Mouse (Mus musculus): ENCODE data around the gene Gm10337.
A peak's percentile ranks its signal among the peaks of the same experiment; 100 is the strongest.

Gene Gm10337

DNA sequence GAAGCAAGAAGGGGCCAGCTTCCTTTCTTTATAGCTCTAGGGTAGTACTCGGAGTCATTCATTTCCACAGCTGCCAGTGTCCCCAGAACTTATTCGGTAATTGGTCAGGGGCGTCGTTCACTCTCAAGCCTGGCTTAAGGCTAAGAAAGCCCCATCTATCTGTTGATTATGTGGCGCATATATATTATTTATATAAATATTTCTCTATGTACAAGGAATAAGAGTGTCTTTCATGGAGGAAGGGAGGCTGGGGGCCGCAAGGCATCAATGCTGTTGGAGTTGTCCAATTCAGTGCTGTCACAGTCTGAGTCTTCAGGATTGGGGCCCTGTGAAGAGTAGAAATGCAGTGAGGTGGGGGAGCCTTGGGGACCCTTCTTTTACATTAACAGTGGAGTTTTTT, 3.7 kb upstream of the Gm10337 start:
- DNase-seq (ENCODE audit: low spot score in 2 of 2): no peak

DNA sequence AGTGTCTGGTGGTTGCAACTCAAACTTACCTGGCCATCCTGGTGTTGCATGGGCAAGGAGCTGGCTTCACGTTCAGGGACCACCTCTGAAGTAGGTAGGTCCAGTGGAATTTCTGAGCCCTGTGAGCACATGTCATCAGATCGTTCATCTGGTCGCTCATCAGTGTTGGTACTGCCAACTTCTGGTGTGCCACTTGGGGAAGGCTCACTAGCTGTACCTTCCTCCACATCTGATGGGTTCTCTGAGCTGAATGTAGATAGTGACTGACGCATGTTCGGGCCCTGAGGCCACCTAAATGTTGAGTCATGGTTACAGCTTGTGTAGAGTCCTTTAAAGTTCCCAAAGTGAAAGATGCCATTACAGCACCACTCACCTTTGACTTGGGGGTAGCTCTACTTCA, 3.0 kb upstream of the Gm10337 start:
- no peak for DNase-seq (ENCODE audit: low spot score in 2 of 2)

DNA sequence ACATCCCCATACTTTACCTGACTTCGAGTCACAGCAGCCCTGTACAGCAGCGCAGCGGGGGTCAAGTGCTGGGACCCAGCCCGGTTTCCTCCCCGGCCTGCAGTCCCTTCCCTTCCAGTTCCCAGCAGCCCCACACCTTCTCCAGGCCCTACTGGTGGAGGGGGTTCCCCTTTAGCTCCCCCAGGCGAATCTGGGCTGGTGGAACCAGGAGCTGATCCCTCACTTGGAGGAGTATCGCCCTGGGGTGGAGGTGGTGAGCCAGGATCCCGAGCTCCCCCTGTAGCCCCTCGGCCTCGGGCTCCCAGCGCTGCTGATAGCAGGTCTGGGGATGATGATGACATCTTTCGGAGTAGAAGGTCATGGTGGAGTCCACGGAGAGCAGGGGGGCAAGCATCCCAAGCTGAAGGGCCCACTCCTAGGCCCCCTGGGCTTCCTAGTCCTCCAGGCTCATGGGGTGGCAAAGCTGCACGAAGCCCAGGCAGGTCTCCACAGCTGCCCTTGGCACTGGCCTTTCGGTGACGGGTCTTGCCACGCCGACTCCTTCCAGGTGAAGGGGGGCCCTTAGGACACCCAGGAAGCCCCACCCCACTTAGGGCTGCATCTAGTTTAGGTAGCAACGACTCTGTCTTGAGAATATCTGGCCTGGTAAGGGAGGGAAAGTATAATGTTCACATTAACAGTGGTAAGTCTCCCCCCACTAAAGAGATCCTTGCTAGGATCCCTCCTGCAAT, 2.3 kb upstream of the Gm10337 start:
- no peak for DNase-seq (ENCODE audit: low spot score in 2 of 2)

DNA sequence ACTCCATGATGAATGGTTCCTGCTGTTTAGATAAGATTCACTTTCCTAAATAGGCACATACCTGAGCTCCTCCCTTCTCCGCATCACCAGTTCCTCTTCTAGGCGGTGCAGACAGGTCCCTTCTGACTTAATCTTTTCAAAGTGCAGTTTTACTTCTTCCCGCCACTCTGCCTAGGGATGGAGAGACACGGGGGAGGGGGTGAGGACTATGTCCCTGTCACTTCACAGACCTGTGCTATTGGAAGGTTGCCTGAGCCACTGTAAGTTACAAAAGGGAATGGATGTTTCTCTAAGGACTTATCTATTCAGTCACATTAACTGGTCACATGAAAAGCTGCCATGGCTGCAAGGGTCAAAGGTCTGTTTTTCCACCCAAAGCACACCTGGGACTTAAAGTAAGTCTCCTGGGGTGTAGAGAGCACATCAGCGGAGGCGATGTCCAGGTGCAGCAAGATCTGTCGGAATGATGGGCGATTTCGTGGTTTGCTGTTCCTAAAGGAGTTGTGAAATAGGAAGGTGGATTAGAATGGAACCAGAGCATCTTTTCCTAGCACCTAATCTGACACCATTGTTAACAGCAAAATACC, 1.2 kb upstream of the Gm10337 start:
- DNase-seq (ENCODE audit: low spot score in 2 of 2): no peak

DNA sequence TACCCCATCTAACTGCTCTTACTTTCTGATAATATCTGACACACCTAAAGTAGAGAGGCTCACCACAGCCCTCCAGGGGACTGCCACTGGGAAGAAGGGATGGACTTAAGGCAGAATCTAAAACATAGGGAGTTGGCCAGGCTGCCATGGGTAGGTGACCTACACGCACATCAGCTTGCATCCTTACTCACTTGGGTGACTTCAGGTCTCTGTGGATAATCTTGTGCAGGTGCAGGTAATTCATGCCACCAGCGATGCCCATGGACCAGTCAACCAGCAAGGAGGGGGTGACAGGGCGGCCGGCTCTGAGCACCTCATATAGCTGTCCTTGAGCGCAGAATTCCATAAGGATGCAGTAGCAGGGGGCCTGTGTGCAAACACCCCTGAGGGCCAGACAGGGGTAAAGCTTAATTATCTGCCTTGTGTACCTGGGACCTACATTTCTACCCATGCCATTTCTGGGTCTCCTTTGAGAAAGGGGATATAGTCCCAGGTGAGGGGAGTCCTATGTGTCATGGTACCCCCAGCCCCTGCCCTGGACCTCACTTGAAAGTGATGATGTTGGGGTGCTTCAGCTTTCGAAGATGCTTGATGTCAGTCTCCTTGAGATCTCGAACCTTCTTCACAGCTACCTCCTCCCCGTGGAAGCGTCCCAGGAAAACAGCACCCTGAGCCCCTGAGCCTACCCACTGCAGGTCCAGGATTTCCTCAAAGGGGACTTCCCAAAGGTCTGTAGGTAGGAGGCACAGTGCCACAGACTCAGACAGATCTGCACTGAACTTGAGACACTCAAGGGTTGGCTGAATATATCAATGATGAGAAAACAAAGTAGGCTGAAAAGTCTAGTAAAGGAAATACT, 631 bp downstream of the Gm10337 start:
- no peak for DNase-seq (ENCODE audit: low spot score in 2 of 2)

DNA sequence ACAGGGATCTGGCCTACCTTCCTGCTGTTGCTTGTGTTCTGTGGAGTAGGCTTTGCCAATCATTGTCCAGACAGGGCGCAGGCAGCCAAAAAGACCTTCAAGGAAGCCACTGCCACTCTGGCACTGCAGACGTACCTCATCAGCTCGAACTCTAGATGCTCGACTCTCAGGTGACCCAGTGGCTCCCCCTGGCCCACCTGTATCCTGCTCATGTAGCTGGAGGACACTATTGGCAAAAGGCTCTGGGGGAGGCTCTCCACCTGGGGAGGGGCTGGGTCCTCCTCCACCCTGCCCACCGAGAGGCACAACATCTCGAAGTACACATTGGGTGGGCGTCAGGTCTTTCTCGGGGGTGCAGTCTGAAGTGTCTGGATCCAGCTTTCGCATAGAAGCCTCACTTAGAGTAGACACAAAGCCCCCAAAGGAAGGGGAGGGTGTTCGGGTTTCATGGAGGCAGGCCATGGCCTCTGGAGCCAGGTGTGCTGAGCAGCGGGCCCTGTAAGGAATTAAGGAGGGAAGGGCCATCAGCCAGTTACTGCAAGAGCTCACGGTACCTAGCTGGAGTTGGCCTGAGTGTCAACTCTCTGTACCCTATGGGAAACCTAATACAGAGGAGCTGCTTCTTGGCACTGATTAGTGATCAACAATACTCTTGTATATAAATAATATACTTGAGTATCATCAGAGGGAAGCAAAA, 1.7 kb downstream of the Gm10337 start:
- no peak for DNase-seq (ENCODE audit: low spot score in 2 of 2)

DNA sequence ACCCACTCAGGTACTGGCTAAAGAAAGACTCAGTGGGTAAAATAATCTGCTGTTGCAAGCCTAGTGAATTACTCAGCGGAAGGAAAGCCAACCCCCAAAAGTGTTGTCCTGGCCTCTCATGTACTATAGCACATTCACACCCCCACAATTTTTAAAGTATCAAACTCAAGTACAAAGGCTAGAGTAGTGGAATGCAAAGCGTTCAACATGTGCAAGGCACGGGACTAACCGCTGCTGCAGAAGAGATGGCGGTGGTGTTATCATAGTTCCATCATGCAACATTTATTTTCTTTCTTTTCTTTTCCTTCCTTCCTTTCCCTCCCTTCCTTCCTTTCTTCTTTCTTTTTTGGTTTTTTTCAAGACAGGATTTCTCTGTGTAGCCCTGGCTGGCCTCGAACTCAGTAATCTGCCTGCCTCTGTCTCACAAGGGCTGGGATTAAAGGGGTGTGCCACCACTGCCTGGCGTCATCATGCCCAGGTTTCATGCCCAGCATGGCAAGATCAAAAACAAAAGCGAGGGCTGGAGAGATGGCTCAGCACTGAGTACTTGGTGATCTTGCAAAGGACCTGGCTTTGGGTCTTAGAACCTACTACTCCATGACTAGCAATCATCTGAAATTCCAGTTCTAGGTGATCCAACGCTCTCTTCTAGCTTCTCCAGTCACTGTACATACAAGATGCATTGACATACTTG, 2.4 kb downstream of the Gm10337 start:
- DNase-seq (ENCODE audit: low spot score in 2 of 2): no peak

DNA sequence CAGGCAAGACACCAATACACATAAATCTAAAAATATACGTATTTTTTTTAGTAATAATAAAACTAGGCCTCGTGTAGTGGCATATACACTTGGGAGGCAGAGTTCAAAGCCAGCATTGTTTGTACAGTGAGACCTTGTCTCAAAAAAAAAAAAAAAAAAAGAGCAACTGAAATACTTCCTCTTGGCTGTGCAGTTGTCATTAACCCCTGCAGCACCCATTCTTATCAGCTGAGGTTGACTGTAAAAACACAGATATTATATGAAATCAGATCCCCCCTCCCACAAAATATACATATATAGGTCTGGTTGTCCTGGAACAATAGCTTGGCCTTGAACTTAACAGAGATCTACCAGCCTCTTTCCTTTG, 2.9 kb downstream of the Gm10337 start:
- DNase-seq (ENCODE audit: low spot score in 2 of 2): no peak

DNA sequence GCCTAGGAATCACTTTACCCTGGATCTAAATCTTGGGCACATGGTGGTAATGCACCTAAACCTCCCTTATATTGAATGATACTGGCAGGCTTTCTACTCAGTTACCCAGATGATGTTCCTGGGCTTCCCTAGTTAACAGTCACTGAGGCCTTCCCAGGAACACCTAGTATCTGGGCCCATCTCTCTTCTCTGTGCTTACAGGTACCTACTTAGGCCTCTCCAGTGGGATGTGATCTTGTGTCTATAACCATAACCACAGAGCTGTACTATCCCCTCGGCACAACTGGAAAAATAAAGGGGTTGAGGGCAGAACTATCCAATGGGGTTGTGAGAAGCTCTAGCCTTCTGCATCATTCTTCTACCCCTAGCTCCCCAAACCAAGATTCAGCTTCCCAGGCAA, 3.3 kb downstream of the Gm10337 start:
- DNase-seq (ENCODE audit: low spot score in 2 of 2): no peak

DNA sequence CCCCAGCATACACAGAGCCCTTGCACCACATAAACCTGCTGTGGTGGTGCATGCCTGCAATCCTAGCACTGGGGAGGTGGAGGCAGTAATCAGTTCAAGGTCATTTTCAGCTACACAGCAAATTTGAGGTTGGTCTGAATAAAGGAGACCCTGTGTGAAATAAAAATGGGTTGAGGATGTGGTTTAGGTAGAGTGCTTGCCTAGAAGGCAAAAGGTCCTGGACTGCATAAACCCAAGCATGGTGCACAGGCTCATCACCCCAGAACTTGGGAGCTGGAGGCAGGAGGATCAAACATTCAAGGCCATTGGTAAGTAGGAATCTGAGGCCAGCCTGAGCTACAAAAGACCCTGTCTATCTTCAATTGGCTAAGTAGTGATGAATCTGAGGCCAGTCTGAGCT, 4.0 kb downstream of the Gm10337 start:
- DNase-seq (ENCODE audit: low spot score in 2 of 2): no peak

DNA sequence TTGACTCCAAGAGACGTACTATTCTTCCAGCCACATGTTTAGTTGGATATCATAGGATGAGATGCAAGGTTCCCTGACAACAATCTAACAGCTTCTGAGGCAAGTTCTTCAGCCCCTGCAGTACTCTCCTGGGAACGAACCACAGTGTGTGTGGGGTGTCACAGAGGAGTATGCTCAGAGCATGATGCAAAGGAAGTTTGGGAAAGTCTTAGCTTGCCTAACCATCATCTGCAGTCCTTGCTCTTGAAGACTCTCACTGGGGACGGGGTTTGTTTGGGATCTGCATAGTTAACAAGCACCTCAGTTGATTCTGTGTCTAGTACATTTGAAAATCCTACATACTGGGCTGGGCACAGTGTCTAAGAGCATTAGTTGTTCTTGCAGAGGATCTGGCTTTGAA, 4.8 kb downstream of the Gm10337 start:
- DNase-seq (ENCODE audit: low spot score in 2 of 2): no peak

DNA sequence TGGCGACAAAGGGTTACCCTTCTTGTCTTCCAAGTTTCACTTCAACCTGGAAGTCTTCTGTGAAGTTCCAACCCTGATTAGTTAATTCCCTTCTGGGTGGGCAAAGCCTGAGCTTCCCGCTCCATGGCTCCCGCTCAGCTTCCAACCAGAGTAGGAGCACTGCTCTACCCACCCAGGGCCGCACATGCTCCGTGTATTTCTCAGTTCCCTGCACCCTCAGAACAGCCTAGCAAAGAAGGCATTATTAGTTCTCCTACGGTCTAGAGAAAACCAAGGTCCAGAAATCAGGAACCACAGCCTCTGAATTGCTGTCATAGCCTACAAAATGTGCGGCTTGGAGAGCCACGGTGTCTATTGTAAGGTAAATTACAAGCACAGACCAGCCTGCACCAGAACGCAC, 6.6 kb downstream of the Gm10337 start:
- DNase-seq (ENCODE audit: low spot score in 2 of 2): peak in 1 of 2 experiments; percentile 51

DNA sequence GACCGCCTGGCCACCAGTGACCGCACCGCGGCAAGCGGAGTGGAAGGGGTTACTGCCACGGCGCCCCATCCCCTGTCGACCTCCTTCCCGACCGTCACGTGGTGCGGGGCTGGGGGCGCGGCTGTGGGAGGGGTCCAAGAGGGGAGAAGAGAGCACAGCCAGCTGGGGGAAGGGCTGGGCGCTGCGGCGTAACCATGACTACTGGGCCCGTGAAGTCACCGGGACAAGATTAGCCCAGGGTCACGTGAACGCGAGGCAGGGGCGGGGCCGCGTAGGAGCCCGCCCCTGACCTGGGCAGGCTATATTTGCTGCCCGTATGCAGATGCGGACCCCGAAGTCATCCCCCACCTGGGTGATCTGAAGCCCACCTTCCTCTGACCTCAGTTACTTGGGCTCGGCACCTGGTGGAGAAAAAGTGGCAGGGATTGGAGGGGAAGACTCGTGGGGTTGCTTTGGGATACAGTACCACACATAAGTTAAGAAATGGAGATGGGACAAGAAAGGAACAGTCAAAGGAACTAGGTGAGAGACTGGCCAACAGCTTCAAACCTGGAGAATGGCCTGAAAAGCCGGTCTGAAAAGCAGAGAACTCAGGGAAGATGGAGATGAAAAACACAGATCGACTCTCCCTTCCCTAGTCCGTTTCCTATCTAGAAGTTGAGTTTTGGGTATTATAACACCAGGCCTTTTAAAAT, 7.2 kb downstream of the Gm10337 start:
- peak; percentile 80 to 90 for DNase-seq (ENCODE audit: low spot score in 2 of 2)

DNA sequence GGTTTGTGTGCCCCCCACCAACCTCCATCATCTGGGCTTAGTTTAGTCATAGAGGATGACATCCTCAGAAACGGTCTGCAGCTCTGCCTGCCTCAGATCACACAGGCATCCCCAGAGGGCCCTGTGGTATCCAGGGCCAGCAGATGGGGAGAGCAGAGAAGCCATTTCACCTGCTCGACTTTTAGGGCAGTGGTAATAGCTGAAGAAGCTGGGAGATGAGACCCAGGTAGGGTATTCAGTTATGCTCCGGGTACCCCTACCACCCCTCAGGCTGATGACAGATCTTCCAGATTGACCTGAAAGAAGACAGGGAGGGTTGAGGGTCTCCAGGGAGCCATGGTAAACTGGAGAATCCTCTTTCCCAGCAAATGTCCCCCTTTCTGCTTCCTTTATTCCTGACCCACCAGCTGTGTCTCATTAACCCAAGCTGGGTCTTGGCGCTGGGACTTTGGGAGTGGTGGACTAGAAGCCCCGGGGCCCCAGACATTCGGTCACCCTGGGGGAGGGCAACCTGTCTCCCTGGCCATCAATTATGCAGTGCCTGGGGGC, 7.8 kb downstream of the Gm10337 start:
- DNase-seq (ENCODE audit: low spot score in 2 of 2): no peak

DNA sequence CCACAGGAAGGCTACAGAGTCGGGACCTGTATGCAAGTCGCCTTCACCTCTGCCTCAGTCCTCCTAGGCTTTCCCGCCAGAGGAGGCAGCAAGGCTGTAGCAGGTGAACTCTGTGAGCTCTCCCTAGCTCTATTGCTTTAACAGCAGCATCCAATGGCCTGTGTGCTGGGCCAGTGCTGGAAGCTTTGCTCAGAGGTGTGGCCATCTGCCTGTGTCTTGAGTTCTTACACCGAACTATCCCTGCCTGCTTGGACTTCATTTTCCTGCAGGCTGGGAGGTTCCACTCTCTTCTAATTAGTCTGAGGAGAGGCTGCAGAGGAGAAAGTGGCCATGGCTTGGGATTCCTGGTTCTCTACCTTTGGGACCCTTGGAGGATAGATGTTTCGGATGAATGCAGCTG, 8.5 kb downstream of the Gm10337 start:
- DNase-seq (ENCODE audit: low spot score in 2 of 2): no peak

DNA sequence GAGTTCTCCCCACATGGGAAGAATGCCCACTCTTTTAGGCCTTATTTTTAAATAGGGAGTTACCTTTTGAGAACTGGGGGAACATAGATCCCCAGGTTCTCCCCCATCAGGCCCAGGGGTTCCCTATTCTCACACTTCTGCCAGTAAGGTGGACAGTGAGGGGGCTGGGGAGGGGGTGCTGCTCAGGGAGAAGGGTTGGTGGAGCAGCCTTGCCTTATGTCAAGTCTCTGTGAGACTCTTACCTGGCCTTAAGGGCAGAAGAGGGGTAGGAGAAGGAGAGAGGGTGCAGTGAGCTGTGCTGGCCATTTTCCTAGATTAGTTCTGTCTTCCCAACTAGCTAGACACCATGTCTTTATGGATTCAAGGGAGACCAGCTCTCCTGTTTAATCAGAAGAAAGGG, 8.9 kb downstream of the Gm10337 start:
- DNase-seq (ENCODE audit: low spot score in 2 of 2): no peak

DNA sequence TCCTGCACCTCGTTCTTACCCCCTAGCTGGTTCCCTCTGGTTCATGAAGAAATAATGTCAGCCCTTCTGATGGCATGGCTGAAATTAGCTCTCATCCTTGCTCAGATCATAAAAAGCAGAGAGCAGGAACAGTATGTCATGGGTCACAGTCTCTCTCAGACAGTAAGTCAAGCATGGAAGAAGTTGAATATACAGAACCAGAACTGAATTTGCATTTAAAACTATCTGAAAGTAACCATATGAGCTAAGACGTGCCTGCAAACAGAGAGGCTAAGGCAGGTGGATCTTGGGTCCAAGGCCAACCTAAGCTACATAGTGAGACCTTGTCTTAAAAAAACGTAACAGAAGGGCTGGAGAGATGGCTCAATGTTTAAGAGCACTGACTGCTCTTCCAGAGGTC, 9.5 kb downstream of the Gm10337 start:
- no peak for DNase-seq (ENCODE audit: low spot score in 2 of 2)

DNA sequence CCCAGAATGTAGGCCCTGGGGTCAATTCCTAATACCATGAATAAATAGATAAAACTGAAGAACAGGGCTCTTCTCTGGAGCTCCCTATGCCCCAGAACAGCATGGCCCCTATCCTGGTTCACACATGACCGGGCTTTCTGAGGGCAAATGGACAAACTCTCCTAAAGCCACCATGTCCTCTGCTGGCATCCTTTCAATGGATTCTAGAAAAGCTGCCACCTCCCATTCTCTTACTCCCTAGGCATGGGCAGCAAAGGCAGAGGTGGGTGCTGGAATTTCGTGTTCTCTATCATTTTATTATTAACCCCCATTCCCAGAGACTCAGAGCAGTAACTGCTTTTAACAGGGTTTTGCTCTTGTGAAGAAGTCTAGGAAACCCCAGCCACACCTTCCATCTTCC, 11.7 kb downstream of the Gm10337 start:
- DNase-seq (ENCODE audit: low spot score in 2 of 2): no peak

DNA sequence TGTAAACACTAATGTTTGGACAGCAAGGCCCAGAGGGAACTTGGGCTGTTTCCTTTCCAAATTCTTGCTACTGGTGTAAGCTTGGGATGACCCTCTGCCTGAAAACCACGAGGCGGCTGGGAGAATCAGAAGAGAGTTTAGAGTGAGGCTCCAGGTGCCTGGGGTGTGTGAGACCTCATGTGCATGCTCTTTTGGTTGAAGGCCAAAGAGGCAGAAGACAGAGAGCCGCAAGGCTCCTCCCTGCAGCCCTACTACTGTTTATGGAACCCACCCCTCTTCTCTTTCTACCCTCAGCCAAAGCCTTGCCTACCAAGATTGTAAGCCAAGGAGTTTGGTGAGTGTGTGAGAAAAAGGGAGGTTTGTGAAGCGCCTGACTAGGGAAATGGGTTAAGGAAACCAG, 12.3 kb downstream of the Gm10337 start:
- DNase-seq (ENCODE audit: low spot score in 2 of 2): no peak

DNA sequence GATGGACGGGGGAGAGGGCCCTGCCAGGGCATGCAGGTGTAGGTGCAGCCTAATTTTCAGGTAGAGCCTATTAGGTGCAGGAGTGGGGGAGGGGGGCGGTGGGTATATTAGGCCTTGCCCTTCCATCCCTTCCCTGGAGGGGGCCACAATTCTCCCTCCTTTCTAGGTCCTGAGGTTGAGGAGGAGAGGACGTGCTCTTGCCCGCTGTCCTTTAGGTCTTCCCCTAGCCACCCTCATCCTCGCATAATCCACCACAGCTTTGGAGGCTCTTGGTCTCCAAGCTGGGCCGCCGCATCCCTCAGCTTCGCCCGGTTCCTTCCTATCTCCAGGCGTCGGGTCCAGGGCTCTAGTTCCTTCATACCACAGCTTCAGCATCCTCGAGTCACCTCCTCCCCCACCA, 12.8 kb downstream of the Gm10337 start:
- no peak for DNase-seq (ENCODE audit: low spot score in 2 of 2)

Measured in right cerebral cortex, adult 2 months (tissue).